Mouse (Mus musculus) gastrocnemius, adult 18-20 months (tissue): ENCODE data around the gene Sel1l3. TPM values are rescaled to one million over a fixed set of nuclear protein-coding genes. Genes with fewer than 3 reads are reported as not detected.

ENCODE experiments used
- DNase-seq: peaks from one replicate; pipeline ENCODE4 v3.0.0; 2021; ENCODE audit warnings: low spot score
- total RNA-seq, 2 experiments: library from RNA; stranded (reverse); gene quantifications; 2 replicates each; pipeline ENCODE4 v1.2.3; 2021

Sel1l3 gene
- total RNA-seq, 2 experiments from 2014 or later: 52.0 to 54.8 TPM

DNA sequence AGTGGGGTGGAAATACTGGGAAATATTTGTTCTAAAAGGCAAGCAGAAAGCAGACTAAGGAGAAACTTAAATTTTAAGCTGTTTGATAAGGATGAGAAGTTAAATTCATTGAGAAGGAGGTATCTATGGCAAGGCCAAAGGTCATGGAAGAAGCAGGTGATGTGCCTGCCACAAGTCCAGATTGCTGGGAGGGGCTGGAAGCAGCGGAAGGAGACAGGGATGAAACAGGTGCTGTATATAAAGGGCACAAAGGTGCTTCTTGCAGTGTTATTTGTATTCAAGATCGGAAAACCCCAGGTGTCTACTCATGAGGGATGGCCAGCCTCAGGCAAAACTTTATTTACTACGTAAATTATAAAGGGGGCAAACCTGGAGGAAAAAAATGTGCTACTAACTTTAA lies 38.5 kb downstream of the Sel1l3 start:
- no peak for DNase-seq

DNA sequence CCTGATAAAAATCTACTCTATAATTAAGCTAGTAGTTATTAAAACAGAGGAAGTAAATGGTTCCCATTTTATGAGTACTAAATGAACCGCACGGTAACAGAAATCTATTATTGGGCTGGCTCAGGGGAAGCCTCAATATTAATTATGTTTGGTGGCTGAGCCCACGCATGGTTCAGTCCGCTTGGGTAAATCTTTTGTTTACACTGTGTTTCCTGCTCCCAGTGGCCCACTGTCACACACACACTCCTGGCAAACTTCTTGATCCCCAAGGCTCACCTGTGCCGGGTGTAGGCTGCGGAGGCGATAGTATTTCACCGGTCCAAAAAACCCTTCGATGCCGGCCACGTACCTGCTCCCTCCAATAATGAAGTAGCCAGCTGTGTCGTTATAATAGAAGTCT lies 39.3 kb downstream of the Sel1l3 start:
- DNase-seq: no peak

DNA sequence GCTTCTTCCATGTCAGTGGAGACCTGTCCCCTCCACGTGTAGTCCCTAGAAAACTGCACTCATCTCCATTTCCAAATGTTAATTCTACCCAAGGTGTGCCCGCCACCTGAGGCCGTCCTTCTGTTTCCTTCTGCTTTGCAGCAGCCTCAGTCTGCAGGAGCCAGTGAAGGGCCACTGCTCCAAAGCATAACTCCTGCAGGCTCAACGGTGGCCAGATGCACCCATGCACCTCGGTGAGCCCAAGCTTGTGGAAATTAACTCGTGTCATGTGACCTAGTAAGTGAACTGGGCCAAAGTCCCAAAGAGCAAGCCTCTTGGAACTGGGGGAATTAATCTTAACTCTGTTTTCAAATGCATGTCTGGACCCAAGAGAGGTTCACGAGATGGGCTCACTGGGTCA lies 40.8 kb downstream of the Sel1l3 start:
- no peak for DNase-seq

DNA sequence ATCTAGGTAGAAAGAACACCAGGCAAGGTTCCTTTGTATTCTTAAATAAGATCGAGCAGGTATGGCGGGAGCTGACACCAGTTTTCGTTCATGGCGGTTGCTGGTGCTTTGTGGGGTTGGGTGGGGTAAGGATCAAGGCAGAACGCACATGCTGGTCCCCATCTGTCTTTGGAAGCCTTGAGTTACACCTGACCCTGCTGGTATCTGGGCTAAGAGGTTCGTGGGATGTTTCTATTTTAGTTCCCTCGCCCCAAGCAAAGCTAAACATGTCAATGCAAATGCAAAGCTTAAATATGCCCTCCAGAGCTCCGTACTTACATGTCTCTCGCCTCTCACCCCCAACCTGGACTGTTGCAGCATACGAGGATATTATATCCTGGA lies 41.5 kb downstream of the Sel1l3 start:
- DNase-seq: no peak

DNA sequence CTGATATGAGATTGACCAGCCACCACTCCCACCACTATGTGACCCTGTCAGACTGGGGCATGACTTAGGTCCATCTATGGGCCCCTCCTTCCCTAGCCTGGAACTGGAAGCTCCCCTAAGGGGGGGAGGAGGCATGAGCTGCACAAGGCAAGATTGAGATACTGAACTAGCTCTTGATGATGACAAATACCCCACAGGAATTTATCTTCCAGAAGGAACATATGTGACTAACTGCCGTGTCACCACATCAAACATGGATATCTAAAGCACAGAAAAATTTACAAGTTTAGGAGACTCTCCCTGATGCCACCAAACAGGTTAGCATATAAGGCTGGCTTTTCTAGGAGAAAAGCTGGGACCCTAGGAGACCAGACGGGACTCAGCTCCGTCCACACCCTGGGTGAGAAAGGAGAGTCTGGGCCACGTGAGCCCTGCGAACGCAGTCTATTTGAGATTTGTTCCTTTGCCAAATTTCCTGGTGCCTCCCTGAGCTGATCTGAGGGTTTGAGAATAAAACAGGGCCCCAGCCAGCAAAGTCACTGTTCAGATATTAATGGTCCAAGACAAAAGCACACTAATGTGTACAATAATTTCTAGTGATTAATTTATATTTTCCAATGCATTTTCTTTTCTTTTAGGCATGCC lies 42.0 kb downstream of the Sel1l3 start:
- no peak for DNase-seq

DNA sequence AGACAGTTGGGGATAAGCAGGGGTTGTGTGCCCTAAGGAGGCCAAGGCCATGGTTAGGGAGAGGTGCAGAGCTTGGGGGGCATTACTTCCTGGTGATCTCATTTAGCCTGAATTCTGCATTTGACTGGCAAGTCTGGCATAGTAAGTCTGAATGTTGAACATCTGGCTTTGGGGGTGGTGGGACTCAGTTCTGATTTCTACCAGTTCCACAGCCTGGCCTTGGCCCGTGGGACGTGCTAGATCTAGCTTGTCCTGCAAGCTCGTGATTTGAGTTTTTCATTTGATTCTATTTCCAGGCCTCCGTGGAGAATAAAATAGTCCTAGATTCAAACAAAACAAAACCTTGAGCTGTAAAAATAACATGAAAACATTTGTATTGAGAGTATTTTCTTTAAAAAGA lies 46.2 kb downstream of the Sel1l3 start:
- no peak for DNase-seq

DNA sequence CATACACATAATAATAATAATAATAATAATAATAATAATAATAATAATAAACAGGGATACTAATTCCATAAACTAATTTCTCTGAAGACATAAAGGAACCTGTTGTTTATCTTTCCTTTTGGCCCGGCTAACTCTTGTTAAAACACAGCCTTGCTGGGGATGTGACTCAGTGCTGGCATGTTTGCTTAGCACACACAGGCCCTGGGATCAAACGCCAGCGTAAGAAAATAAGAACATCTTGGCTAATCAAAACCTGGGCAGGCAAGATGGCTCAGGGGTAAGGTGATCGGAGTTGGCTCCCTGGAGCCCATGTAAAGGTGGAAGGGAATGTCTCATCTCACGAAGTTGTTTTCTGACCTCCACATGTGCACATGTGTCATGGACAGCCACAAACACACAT lies 48.1 kb downstream of the Sel1l3 start:
- no peak for DNase-seq

DNA sequence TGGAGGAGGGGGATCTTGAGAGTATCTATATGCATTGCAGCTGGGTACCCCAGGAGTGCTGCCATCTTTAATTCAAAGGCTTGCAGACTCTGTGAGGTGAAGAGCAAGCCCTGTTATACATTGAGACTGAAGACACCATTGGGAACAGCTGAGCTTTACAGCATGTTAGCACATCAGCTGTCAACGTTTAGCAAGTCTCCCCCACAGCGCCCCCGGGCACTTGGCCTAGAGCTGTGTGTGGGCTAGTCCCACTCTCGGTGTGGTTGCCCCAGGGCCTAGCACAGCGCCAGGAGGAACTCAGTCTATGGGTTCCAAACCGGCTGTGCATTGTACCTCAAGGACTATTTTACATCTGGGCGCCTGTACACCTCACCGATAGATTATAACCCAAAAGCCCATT lies 51.3 kb downstream of the Sel1l3 start:
- no peak for DNase-seq

DNA sequence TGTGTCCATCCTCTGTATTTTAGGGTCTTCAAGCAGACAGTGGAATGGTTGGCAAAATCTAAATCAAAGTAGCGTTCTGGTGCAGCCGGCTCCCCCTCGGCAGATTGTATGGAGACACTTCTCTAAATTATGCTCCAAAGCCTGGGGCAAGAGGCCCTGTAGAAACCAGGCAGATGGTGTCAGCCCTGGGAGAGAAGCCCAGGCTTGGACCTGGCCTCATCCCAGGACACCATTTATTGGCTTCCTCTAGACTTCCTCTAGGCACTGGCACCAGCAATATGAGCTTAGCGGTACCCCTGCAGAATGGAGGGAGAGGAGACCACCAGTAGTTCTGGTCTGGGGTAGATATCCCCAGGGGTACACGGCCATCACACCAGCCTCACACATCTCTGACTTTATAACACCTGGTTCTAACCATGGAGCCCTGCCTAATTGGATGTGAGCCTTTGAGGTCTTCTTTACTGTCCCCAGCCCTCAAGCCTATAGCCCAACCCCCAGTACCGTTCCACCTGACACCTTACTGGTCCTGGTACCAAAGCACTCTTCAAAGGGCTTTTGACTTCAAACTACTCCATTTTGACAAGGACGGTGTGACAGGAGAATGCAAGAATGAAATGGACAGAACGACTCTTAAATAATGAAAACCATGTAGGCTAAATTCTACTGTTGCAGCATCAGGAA lies 52.1 kb downstream of the Sel1l3 start:
- DNase-seq: peak; percentile 61

DNA sequence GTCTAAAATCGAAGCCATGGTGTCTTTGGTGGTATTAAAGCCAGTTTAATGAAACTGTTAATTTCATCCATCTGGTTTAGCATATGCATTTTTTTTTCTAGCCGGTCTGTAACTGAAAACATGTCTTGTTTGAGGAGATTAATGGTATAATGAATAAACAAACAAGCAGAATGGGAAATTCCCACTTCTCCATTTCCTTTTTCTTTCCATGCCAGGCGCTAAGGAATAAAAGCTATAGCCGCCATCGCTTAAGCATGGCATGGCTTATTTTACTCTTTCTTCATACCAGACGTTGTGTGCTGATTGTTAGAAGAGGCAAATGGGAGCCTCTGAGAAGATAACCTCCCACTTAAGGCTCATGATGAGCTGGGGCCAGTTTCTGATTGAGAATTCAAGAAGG lies 53.5 kb downstream of the Sel1l3 start:
- no peak for DNase-seq

DNA sequence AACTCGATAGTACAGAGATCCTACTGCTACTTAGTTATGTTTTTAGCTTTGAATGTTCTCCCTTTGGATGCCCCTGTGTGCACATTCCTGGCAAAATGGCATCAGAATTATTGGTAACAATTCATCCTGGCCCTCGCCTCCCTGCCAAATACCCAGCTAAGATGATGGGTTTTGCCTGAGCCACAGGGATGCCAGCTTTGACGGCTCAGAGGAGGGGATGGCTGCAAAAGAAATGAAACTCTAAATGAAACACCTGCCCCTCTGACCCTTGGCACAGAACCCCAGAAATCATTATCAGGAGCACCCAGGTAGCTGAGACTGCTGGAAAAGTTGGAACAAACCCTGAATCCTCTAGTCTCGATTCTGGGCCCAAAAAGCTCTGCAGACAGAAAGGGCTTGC lies 54.1 kb downstream of the Sel1l3 start:
- no peak for DNase-seq

DNA sequence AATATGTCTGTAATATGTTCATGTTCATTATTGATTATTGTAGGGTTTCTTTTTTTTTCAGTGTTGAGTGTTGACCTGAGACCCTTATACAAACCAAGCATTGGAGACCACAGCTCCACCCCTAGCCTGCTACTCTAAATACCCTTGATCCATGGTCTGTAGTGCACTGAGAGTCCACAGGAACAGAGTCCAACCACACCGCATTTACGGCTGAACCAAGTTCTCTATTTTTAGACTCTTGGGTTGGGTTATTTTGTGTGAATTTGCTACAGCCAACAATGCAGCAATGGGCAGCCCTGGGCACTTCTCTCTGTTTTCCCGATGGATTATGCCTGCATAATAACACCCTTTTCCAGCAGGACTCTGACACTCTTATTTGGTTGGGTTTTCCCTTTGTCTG lies 54.6 kb downstream of the Sel1l3 start:
- DNase-seq: no peak

DNA sequence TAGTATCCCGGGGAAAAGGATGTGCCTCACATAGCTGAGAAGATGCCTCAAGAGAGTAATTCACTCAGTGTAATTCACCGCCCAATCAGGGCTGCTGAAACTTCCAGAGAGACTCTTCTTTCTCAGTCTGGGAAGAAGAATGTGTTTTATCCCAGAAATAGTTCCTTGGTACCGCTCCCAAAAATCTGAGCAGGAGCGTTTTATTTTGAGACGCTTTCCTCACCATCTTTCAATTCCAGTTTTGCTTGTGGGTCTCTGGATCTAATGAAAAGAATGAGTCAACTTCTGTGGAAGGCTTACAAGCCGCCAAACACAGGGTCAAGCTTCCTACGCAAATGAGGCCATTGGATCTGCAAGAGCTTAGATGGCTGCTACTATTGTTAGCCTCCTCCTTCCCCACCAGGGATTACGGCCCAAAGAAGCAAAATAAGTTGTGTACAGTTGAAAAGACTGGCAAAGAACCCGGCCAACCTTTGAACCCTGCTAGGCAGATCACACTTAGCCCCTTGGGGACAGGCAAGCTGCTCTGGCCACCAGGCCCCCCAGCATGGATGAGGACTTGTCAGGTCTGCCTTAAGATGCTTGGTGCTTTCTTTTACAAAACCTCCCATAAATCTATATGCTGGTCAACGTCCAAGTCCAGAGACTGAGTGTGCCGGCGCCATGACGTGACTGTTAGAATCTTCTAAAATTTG lies 57.6 kb downstream of the Sel1l3 start:
- DNase-seq: peak; percentile 53

DNA sequence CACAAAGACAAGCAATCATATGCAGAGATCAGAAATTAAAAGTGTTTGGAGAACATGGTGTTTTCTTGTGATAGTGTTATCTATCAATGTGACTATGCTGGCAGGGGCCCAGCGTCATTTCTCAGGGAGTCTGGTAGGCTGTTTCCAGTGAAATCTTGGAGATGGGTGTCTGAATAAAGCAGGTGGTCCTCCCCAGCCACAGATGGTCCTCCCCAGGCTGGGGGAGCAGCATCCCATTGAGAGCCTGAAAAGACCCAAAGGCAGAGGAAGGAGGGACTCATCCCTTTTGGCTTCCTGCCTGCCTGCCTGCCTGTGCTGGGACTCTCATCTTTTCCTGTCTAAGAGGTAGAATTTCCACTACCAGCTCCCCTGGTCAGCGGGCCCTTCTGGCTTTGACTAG lies 59.2 kb downstream of the Sel1l3 start:
- DNase-seq: no peak

DNA sequence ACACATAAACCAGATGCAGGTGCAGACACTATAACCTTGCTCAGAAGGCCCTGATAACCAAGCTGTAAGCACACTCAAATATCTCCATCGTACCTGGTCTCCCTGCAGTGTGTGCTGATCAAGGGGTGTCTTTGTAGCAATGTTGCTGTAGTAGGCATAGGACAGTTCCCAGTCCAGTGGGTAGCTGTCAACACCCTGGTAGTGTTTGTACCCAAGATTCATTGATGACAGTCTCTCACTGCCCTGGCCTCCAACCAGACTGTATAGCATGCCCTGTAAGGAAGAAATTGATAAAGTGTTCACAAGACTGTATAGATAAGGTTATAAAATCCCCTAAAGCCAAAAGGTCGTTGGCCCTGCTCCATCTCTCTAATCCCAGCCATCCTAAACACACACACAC lies 59.6 kb downstream of the Sel1l3 start:
- no peak for DNase-seq

DNA sequence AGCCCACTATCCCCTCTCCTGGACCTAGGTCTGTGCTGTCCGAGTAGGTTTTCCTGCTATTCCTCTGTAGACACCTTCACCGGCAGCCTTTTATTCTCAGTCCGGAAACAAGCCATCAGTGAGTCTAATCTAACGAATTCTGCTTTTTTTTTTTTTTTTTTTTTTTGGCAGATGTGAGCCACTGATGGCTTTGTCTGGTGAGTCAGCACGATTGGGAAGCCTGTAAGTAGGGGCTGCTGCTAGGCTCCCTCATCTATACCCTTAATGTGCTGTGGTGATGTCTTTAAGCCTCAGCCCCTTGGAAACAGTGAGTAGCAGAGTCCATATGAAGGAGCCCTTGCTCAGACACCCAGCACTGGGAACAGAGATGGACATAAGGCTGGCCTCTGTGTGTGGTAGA lies 60.6 kb downstream of the Sel1l3 start:
- no peak for DNase-seq

DNA sequence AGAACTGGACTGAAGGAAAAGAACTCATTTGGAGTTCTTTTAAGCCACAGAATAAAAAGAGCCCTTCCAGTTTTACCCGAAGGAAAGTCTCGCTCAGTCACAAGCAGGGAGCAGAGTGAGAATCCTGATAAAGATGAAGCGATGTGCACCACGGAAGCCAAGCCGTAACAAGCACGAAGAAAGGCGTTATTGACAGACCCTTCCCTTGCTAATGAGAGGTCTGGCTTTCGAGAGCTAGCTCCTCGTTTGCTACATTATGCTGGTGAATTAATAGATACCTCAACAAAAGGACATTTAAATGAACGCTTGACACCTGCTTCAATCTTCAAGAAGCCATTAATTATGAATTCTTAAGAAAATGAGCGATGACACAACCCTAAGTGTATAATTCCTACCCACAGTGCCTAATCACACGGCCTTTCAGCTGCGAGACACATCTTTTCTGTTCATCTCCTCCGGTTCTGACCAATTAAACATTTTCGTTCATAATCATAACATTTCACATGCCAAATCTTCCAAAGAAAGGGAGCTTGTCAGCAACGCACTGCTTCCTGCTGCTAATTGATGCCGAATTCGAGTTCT lies 62.3 kb downstream of the Sel1l3 start:
- no peak for DNase-seq

DNA sequence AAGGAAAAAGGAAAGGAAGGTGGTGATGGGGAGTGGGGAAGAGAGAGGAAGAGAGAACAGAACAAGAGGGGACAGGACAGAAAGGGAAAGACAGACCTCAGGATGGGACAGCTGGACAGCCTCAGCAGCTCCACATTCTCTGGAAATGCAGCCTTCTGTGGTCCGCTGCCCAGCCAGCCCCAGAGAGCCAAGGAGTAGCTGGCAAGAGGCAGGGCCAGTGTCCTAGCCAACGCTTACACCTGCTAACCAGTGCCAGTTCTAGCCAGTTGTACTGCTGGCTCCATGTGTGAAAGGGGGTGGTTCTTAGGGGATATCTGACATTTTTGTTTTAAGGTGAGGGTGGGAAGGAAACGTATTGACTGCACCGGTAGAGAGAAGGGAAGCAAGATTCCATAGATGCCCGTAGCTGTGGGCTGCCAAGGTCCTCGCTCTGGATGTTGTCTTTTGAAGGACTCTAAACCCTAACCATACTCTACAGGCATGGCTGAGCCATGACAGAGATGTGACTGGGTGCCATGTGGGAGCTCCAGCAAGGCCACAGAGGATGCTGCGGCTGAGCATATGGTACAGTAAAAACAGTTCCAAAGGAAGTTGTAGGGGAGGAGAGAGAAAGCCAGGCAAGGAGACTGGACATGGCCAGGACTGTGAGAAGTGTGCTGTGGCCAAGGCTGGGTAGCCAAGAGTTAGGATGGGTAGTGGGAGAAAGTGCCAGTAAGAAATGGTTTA lies 64.6 kb downstream of the Sel1l3 start:
- DNase-seq: peak; percentile 80

DNA sequence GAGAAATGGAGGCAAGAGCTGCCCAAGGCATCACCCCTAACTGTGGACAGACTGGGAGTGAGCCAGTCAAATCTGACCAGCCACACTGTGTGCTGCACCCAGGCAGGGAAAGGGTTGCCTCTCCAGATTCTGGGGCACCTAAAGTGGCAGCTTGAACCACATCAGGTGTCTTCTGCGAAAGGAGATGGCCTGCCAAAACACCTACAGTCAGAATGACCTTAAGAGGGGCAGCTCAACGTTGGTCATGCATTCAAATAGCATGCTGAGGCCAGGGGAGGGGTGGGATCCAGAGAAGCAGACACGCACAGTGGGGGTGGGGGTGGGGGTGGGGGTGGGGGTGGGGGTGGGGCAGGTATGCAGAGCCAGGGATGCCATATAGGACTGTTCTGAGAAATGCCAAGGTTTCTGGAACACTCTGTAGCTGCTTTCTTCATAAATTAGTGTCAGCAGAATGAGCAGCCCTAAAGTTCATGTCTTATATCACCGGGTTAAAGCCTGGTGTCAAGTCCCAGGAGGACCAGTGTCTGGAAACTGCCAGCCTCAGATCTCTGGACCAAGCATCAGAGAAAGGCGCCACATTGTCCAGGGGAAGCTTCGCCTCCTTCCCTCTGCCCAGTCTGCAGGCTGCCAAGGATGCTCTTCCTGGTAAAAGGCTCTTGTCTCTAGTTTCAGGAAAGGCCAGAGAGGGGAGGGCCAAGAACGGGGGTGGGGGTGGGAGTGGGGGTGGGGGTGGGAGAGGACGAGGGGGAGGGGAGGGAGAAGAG lies 65.4 kb downstream of the Sel1l3 start:
- DNase-seq: no peak

DNA sequence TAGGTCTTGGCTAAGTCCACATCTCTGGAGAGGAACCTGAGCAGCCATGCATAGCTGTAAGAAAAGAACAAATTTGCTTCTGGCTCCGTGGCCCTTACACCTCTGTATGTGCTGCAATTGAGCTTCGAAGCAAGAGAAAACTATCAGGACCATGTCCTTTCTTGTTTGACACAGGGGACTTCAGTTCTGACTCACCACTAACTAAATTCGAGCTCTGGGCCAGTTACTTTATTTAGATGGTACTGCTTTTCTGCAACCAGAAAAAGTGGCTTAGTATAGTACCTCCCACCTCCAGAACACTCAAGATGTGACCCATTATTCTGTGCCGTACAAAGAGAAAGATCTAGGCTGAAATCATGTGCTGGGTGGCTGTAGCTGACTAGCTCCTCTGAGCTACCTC lies 66.3 kb downstream of the Sel1l3 start:
- no peak for DNase-seq

DNA sequence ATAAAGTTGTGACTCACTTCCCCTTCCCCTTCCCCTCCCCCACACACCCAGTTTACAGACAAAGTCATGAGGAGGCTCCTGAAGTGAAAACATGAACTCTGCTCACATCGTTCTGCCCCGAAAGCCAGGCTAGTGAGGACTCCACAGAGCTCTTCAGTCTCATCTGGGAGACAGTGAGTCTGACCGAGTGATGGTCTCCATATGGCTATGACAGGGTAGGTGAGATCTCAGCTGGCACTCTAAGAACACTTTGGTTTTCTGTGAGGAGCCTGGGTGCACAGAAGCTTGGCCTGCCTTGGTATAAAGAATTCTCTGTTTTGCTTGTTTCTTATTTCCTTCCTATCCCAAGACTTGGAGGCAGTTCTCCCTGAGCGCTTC lies 67.1 kb downstream of the Sel1l3 start:
- no peak for DNase-seq
